Mouse (Mus musculus) midbrain, embryonic 12.5 days (tissue): ENCODE measurements around the gene Kif12. TPM values are rescaled to one million over a fixed set of nuclear protein-coding genes. Genes with fewer than 3 reads are reported as not detected.

ENCODE experiments used
- ATAC-seq: fragments of 200-750 bp; cut with Nextera tagmentation; 2 replicates; pipeline ENCODE4 v1.8.0; 2017; ENCODE audit warnings: low read depth, moderate TSS enrichment, moderate library complexity; ENCODE audit not compliant: low FRiP score
- H3K27ac ChIP-seq: fragments of 300-500 bp; sonication (generic); replicated peaks from 2 replicates; pipeline ENCODE4 v1.5.1; 2016; ENCODE audit warnings: mild to moderate bottlenecking
- H3K27me3 ChIP-seq: fragments of 300-500 bp; sonication (generic); 2 replicates; pipeline ENCODE4 v1.6.1; 2016; ENCODE audit warnings: mild to moderate bottlenecking
- H3K36me3 ChIP-seq: fragments of 300-500 bp; sonication (generic); 2 replicates; pipeline ENCODE4 v1.6.1; 2016
- H3K4me1 ChIP-seq: fragments of 300-500 bp; sonication (generic); 2 replicates; pipeline ENCODE4 v1.6.1; 2016
- H3K4me2 ChIP-seq: fragments of 300-500 bp; sonication (generic); replicated peaks from 2 replicates; pipeline ENCODE4 v1.6.1; 2016; ENCODE audit warnings: mild to moderate bottlenecking, moderate library complexity
- H3K4me3 ChIP-seq: fragments of 300-500 bp; sonication (generic); 2 replicates; pipeline ENCODE4 v1.5.1; 2016; ENCODE audit warnings: mild to moderate bottlenecking
- H3K9ac ChIP-seq: fragments of 300-500 bp; sonication (generic); replicated peaks from 2 replicates; pipeline ENCODE4 v1.6.1; 2016; ENCODE audit warnings: mild to moderate bottlenecking, moderate library complexity
- H3K9me3 ChIP-seq: fragments of 300-500 bp; sonication (generic); 2 replicates; pipeline ENCODE4 v1.6.1; 2016; ENCODE audit warnings: mild to moderate bottlenecking
- WGBS: fragments of 180-500 bp; shearing (Covaris S2); methylation state at CpG from one replicate; pipeline ENCODE4 v1.1.7; 2016; 5-methylcytosine and 5-hydroxymethylcytosine counted together
- polyA plus RNA-seq: library from polyadenylated mRNA; unstranded; fragments of >200 nt; fragmentation: Nextera tagmentation; extraction: Ambion mirVana; gene quantifications from 2 replicates; pipeline ENCODE4 v1.2.1, GENCODE M21; 2016

Kif12 gene
- polyA plus RNA-seq: not detected in 2 replicates

DNA sequence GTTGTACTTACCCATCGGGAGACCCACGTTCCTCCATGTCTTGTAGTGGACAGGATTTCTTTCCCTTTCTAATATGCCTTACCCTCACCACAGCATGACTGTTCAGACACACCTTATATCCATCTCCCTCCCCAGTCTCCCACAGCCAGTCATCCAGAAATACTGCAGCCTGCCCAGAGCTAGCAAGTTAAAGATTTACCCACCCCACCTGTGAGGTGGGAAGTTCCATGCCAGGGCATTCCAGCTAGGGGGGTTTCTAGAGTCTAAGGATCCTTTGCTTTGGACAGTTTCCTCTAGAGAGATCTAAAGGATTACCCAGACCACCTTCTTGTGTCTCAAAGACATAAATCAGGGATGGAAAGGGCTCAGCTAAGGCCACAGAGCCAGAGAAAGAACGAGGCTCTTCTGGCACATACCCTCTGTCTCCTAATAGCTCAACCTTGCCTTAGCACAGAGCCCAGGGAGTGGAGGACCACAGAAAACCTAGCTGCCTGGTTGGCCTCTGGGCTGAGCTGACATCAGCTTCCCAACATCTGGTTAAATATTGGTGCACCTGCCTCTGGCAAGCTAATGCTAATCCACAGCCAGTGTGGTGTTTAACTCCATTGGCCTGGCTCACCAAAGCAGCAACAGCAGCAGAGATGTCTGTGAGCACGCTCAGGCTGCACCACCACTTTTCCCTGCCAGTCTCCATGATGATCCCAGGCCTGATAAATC, at the start of gene Kif12:
Gene Kif12 (minus strand): TSS at position 163 of the 717 bp plus-strand sequence.
- Histone ChIP-seq H3K4me1 (0 out of 2 replicates have a peak, but pooled peaks cover 2% of the 10 kb centered on the region), H3K9ac (no peak within 1 kb of the TSS), H3K27ac (no peak within 1 kb of the TSS), H3K4me2 (no peak within 1 kb of the TSS), H3K4me3 (no peak within 1 kb of the TSS), H3K27me3 (peaks cover 20% of the 10 kb centered on the region), H3K36me3 (no peaks in the 10 kb centered on the region), H3K9me3 (no peaks in the 10 kb centered on the region)
- no peak for ATAC-seq
- WGBS: 87% methylated on average over 4 of the region's 4 CpGs

DNA sequence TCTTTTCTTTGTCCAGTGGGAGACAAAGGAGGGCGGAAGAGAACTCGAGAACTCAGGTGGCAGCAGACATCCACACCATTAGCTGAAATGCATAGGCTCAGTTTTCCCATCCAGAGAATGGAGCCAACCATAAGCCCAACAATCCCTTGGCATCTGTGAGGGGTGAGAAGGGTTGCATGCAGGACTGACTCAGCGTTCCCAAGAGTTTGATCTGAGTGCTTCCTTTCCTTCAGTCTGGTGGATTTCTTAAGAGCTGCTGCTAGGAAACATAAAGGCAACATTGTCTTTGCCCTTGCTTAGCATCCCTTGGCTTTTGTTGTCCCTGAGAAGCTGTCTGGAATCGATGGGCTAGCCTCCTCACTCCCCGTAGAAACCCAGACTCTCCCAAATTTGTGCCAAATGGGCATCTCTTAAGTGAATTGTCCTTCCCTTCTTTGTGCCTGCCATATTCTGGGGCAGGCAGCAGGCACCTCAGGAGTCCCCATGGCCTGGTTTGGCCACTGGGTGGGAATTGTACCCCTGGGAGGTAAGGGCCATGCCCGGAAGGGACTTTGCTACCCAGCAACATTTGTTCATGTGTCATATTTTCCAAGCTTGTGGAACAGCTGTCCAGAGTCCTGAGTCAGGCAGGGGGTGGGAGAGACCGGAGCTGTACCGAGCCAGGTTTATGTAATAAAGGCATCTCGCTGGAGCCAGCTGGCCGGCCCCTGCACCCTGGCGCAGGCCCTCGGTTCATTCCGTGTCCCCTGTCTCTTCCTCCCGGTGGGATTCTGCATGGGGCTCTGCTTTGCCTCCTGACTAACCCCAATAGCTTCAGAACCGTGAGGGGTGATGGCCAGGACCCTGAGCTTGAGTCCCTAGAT, 49.4 kb upstream of the Kif12 start:
- H3K4me1 ChIP-seq: peaks cover 8% of the 10 kb centered on the region; the same call in 1 of the 2 replicates
- H3K4me3 ChIP-seq: no peak overlapping the region
- no peak overlapping the region for H3K4me2 ChIP-seq
- H3K27me3 ChIP-seq: peaks cover 13% of the 10 kb centered on the region
- no peak overlapping the region for H3K9ac ChIP-seq
- H3K27ac ChIP-seq: no peak overlapping the region
- no peak for ATAC-seq
- 89% methylated on average over 15 of the region's 15 CpGs for WGBS
- no peaks in the 10 kb centered on the region for H3K9me3 ChIP-seq
- no peaks in the 10 kb centered on the region for H3K36me3 ChIP-seq

DNA sequence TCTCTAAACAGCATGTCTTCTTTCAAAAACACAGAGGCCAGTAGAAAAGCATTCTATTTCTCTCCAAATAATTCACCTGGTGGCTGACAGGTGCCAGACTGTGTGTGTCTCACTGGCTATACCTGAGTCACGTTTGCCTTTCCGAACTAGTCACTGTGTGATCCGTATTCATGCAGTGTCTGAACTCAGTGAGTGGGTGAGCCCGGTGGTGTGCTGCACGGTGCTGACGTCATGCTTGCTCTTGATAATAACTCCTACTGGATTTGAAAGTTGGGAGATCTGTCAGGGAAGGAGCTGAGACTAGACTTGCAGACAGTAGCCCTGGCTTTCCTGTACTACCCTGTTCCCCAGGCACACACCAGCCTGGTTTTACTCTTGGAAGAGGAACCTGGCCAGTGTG, 47.7 kb upstream of the Kif12 start:
- WGBS: 85% methylated on average over 6 of the region's 6 CpGs
- ATAC-seq: no peak
- H3K27ac ChIP-seq: no peak overlapping the region

DNA sequence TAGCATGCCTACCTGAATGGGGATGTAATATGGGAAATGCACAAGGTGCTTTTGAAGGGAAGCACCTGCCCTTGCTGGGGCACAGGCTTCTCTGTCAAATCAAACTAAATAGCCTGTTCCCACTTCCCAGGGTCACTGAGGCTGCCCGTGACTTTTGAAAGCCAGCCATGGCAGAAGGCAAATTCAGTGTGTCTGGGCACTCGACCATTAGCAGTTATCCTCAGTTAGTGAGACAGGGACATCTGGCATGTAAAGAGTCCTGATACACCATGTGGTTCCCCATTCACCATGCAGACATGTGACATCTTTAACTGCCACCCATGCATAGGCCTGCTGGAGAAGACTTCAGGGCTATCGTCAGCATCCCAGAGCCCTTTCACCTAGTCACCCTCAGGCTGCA, 47.1 kb upstream of the Kif12 start:
- Histone ChIP-seq H3K4me3 (no peak overlapping the region), H3K27ac (no peak overlapping the region), H3K9ac (no peak overlapping the region), H3K36me3 (no peaks in the 10 kb centered on the region), H3K27me3 (peaks cover 26% of the 10 kb centered on the region), H3K4me2 (no peak overlapping the region), H3K9me3 (no peaks in the 10 kb centered on the region), H3K4me1 (peaks cover 19% of the 10 kb centered on the region)
- ATAC-seq: no peak
- 87% methylated on average over 3 of the region's 3 CpGs for WGBS

More for the DNA sequence above, 47.7 kb upstream of the Kif12 start:
- Histone ChIP-seq H3K4me3 (no peak overlapping the region), H3K36me3 (no peaks in the 10 kb centered on the region), H3K4me2 (no peak overlapping the region), H3K9me3 (no peaks in the 10 kb centered on the region), H3K9ac (no peak overlapping the region), H3K27me3 (peaks cover 20% of the 10 kb centered on the region), H3K4me1 (peaks cover 14% of the 10 kb centered on the region)

DNA sequence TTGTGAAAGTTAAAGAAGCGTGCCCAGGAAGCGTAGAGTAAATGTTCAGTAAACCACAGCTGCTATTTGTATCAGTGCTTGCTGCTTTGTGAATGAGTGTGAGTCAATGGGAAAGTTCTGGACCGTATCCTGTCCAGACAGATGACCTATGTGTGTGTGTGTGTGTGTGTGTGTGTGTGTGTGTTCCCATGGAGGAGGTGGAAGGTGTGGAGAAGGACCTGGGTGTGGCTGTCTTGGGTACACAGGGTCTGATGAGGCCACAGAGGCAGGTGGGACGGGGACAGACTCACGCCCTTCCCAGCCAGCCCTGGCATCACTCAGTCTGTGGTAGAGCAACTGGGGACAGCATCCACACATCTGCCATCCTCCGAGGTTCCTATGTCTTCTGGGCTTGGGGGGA, 45.6 kb upstream of the Kif12 start:
- ATAC-seq: no peak
- WGBS: 89% methylated on average over 6 of the region's 6 CpGs
- H3K4me1 ChIP-seq: peaks cover 25% of the 10 kb centered on the region
- no peak overlapping the region for H3K27ac ChIP-seq
- H3K4me3 ChIP-seq: no peak overlapping the region
- H3K9me3 ChIP-seq: no peaks in the 10 kb centered on the region
- H3K36me3 ChIP-seq: no peaks in the 10 kb centered on the region
- H3K27me3 ChIP-seq: peaks cover 40% of the 10 kb centered on the region
- no peak overlapping the region for H3K9ac ChIP-seq
- no peak overlapping the region for H3K4me2 ChIP-seq

DNA sequence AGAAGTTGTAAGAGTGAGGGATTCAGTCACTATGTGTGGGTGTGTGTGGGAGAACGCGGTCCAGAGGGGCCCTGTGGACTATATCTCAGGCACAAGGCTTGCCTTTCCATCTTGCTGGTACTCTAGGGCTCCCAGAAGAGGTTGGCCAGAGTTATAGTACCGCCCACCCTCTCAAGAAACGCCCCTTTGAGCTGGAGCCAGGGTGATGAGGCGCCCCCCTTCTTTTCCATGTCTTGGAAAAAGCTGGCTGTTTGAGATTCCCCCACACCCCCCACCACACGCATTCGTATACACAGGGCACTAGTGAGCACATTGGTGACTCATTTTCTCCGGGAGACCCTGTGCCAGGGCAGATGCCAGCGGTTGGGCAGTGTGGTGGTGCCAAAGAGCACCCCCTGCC, 44.6 kb upstream of the Kif12 start:
- peak; percentile 36 for ATAC-seq
- 31% methylated on average over 9 of the region's 9 CpGs for WGBS
- peaks cover 50% of the 10 kb centered on the region for H3K27me3 ChIP-seq
- peak overlapping the region; percentile 98 for H3K4me2 ChIP-seq
- H3K9me3 ChIP-seq: no peaks in the 10 kb centered on the region
- H3K36me3 ChIP-seq: no peaks in the 10 kb centered on the region
- peak overlapping the region; percentile 67 for H3K4me3 ChIP-seq
- H3K27ac ChIP-seq: no peak overlapping the region
- H3K9ac ChIP-seq: peak overlapping the region; percentile 78
- peaks cover 25% of the 10 kb centered on the region for H3K4me1 ChIP-seq

DNA sequence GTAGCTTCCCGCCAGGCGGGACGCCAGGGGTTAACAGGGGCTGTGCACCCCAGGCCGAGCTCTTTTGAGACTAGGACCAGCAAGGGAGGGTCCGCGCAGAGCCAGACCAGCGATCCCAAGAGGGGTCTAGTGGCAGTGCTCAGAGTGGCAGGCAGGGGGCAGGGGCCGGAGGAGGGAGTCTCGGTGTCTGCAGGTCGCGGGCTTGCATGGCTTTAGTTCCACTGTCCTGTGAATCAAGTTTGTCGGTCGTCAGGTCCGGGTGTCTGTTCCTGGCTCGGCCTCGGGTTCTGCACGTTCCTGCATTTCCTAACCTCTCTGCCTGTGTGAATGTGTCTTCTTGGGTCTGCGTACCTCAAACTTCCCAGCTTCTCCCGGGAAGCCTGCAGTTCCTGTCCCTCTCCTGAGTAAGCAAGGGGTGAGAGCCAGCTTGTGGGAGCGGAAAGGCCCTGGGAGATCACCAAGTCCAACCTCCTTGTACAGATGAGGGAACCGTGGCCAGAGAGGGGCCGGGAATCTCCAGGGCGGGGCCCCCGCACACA, 44.1 kb upstream of the Kif12 start:
- WGBS: under 1% methylated on average over 24 of the region's 24 CpGs
- Histone ChIP-seq H3K27me3 (peaks cover 55% of the 10 kb centered on the region), H3K4me1 (peaks cover 25% of the 10 kb centered on the region), H3K4me2 (peak overlapping the region; percentile 98), H3K9ac (peak overlapping the region; percentile 78), H3K27ac (no peak overlapping the region), H3K4me3 (peak overlapping the region; percentile 67), H3K9me3 (no peaks in the 10 kb centered on the region), H3K36me3 (no peaks in the 10 kb centered on the region)
- peak; percentile 81 for ATAC-seq

DNA sequence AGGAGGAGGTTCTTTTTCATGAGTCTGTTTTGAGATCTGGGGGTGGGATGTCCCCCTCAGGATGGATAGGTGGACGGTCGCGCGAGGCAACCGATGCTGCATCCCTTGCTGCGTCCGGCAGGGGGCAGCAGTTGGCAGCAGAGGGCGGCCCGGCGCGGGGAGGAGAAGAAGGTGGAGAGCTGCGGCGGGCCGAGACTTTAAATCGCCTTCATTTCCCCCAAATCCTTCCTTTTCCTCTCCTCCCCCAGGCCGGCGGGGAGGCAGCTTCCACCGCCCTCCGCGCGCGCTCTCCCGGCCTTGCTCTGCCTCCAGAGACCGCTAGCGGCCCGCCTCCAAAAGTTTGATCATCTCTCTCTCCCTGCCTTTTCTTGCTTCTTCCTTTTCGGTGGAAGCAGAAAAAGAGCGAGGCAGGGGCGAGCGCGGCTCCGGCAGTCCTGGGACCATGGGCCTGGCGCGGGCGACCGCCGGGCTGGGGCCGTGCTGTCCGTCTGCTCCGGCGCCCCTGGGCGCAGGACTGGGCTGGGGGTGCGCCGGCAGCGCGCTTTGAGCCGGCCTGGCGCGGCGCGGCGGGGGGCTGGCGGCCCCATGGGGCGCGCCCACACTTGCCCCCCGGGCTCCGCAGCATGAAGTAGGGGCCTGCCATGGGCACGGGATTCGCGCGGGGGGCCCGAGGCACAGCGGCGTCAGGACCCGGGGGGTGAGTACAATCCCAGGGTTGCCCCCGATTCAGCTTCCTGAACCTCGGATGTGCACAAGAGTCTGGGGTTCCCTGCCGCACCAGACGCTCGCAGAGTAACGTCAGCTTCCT, 43.5 kb upstream of the Kif12 start:
- no peak overlapping the region; the same call in 1 of the 2 replicates for H3K27ac ChIP-seq
- H3K4me2 ChIP-seq: peak overlapping the region; percentile 98
- peaks cover 25% of the 10 kb centered on the region for H3K4me1 ChIP-seq
- no peaks in the 10 kb centered on the region for H3K9me3 ChIP-seq
- under 1% methylated on average over 63 of the region's 71 CpGs for WGBS
- peak overlapping the region; percentile 78 for H3K9ac ChIP-seq
- H3K4me3 ChIP-seq: peak overlapping the region; percentile 67
- H3K27me3 ChIP-seq: peaks cover 57% of the 10 kb centered on the region
- peak; percentile 73 for ATAC-seq
- H3K36me3 ChIP-seq: no peaks in the 10 kb centered on the region

DNA sequence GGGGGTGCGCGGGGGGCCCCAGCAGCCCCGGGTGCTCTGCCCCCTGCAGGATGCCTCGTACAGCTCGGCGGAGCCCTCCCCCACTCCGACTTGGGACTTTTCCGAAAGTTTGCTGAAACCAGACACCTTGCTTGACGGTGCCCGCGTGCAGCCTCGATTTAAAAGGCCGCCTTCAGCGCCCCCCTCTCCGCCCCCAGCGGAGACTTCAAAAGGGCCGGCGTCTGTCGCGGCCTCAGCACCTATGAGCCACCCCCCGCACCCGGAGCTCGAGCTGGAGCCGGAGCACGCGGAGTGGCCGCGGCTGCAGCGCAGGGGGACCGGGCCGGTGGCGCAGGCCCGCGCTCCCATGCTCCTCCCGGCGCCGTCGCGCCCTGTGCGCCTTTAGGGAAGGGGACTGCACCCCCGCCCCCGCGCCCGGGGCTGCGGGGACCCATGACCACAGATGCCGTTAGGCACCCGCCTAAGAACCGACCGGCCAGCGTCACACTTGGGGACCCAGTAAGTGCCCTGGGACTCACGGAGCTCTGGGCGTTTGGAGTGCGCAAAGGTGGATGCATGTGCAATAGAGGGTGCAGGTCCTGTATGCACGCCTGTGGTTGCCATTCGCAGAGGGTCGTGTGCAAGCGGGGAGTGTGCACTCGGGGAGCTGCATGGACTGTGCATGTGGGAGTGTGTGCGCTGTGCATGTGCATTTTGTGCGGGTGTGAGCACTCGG, 42.1 kb upstream of the Kif12 start, which contains the start of gene Col27a1:
Gene Col27a1 (plus strand): TSS at position 98 of the 715 bp plus-strand sequence.
- no peaks in the 10 kb centered on the region for H3K36me3 ChIP-seq
- peaks cover 22% of the 10 kb centered on the region for H3K4me1 ChIP-seq
- H3K9me3 ChIP-seq: no peaks in the 10 kb centered on the region
- peaks cover 57% of the 10 kb centered on the region for H3K27me3 ChIP-seq
- no peak within 1 kb of the TSS for H3K27ac ChIP-seq
- peak within 1 kb of the TSS; percentile 67 for H3K4me3 ChIP-seq
- ATAC-seq: peak; percentile 32
- peak within 1 kb of the TSS; percentile 44 for H3K9ac ChIP-seq
- H3K4me2 ChIP-seq: peak within 1 kb of the TSS; percentile 98
- under 1% methylated on average over 60 of the region's 61 CpGs for WGBS

DNA sequence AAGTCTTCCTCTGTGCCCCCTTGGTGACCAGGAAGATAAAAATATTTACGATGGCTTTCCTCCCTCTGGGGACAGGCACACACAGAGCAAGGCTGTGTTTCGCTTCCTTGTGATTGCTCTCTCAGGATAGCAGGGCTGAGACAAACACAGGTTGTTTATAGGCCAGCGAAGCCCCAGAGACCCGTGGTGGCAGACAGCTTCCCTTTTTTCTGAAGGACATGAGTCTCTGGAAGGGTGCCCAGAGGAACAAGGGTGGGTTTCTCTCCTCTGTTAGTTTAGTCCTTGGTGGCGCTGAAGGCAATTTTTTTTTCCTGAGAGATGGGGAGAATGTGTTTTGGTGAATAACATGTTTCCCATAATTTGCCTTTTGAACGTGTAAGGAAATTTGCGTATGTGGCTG, 33.7 kb upstream of the Kif12 start:
- Histone ChIP-seq H3K4me2 (no peak overlapping the region), H3K27ac (no peak overlapping the region), H3K4me1 (no peaks in the 10 kb centered on the region), H3K9ac (no peak overlapping the region), H3K36me3 (no peaks in the 10 kb centered on the region), H3K27me3 (no peaks in the 10 kb centered on the region; the same call in 1 of the 2 replicates), H3K4me3 (no peak overlapping the region), H3K9me3 (no peaks in the 10 kb centered on the region)
- 83% methylated on average over 7 of the region's 7 CpGs for WGBS
- no peak for ATAC-seq

DNA sequence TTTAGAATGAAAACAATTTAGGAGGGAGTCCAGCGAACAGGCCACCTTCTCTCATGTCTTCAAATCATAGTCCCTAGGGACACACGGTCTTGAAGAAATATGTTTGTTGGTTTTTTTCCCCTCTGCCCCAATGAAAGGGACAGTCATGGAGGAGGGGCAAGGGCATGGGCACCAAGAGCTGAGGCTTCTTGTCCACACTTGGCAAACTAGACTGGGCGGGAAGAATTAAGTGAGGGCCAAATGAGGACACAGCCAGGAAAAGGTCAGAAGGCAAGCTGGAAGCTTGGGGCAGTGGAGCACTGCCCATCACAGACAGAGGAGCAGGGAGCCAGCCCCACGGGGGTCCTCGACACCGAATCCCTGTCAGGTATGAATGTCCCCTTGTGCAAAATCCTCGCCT, 31.9 kb upstream of the Kif12 start:
- H3K36me3 ChIP-seq: no peaks in the 10 kb centered on the region
- 91% methylated on average over 7 of the region's 7 CpGs for WGBS
- no peak overlapping the region for H3K4me2 ChIP-seq
- H3K9ac ChIP-seq: no peak overlapping the region
- no peaks in the 10 kb centered on the region for H3K4me1 ChIP-seq
- H3K27me3 ChIP-seq: no peaks in the 10 kb centered on the region
- H3K27ac ChIP-seq: no peak overlapping the region
- no peak overlapping the region for H3K4me3 ChIP-seq
- ATAC-seq: no peak
- no peaks in the 10 kb centered on the region for H3K9me3 ChIP-seq
